Mouse (Mus musculus): ENCODE data around the gene Triobp. TPM values are rescaled to one million over a fixed set of nuclear protein-coding genes. Genes with fewer than 3 reads are reported as not detected.

Triobp gene
- polyA plus RNA-seq, 1 experiment from 2014 or later, result 42.0 TPM

DNA sequence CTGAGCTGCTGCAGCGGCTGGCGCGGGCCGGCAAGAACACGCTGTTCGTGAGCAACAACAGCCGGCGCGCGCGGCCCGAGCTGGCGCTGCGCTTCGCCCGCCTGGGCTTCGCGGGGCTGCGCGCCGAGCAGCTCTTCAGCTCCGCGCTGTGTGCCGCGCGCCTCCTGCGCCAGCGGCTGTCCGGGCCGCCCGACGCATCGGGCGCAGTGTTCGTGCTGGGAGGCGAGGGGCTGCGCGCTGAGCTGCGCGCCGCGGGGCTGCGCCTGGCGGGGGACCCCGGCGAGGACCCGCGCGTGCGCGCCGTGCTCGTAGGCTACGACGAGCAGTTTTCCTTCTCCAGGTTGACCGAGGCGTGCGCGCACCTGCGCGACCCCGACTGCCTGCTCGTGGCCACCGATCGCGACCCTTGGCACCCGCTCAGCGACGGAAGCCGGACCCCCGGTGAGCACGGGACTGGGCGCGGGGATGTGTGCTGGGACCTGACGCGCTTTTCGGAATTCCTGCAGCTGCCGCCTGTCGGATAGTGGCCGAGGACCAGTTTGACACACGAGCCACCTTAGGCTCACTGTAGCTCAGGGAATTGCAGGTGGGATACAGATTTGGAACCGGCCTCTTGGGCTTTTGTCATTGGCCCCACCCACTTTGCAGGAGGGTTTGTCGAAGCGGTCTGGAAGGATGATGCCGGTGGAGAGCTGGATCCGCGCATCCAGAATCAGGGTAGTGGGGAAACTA lies 33.3 kb upstream of the Triobp start:
- Histone ChIP-seq H3K4me2 (replicated peaks) (peak overlapping the region; percentile 97), H3K36me3 (peaks cover 16% of the 10 kb centered on the region), H3K9ac (peak overlapping the region; percentile 87), H3K27ac (peak overlapping the region; percentile 84), H3K27me3 (replicated peaks) (no peaks in the 10 kb centered on the region), H3K4me3 (peak overlapping the region; percentile 74), H3K9me3 (no peaks in the 10 kb centered on the region), H3K4me1 (peaks cover 25% of the 10 kb centered on the region)
- under 1% methylated on average over 86 of the region's 87 CpGs for WGBS
- ATAC-seq (ENCODE audit: low FRiP score, low read depth), result peak; percentile 69

DNA sequence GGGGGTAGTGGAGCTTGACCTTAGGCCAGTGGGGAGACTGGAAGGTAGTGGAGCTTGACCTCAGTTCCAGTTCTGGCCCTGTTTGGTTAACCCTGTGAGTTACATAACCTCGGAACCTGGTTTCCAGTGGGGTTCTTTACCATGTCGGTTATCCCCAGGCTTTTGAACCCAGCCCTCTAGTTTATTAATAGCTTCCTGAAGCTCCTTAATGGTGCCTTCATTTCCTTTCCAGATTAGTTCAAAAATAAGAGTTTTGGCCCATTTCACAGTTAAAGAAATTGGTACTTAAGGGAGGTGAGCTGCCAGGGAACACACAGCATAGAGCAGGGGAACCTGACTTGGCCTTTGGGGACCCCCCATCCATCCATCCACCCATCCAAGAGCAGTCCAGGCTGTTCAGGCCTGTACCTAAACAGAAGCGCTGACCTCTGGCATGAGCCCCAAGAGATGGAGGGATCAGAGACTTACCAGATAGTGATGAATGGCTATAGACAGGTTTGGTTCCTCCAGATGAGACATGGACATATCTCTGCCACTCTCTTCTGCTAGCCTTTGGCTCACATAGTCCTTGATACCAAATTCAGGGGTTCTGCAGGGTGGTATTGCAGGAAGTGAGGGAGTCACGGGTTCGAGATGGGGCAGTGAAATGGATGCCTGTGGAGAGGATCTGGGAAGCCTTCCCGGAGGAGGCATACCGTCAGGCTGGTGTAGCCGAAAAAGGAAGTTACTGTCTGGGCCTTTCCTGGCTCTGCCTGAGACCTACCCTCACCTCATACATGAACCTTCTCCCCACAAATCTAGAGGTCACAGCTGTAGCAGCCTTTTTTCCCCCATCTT lies 32.5 kb upstream of the Triobp start:
- Histone ChIP-seq H3K9ac (peak overlapping the region; percentile 87), H3K9me3 (no peaks in the 10 kb centered on the region), H3K27me3 (replicated peaks) (no peaks in the 10 kb centered on the region), H3K4me3 (peak overlapping the region; percentile 74), H3K36me3 (peaks cover 19% of the 10 kb centered on the region), H3K27ac (no peak overlapping the region), H3K4me2 (replicated peaks) (peak overlapping the region; percentile 97), H3K4me1 (peaks cover 25% of the 10 kb centered on the region)
- WGBS, result 48% methylated on average over 8 of the region's 8 CpGs
- ATAC-seq (ENCODE audit: low FRiP score, low read depth), result no peak

DNA sequence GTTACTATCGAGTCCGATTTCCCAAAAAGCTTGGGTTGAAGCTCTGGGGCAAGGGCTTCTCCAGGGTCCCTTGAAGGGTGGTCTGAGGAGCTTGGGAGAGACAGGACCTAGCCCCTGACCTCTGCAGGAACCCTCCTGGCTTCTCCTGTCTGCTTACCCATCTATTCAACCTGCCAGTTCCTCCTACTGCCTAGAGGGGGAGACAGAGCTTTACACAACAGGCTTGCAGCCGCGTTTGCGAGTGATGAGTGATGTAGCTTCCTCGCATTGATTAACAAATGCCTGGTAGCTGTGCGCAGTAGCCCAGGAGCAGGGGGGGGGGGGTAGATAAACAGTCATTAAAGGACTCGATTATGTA lies 31.9 kb upstream of the Triobp start:
- Histone ChIP-seq H3K36me3 (peaks cover 19% of the 10 kb centered on the region), H3K27me3 (replicated peaks) (no peaks in the 10 kb centered on the region), H3K9ac (peak overlapping the region; percentile 42), H3K4me3 (peak overlapping the region; percentile 74), H3K9me3 (no peaks in the 10 kb centered on the region), H3K27ac (peak overlapping the region; percentile 26; the same call in 1 of the 2 replicates), H3K4me1 (peaks cover 25% of the 10 kb centered on the region), H3K4me2 (replicated peaks) (peak overlapping the region; percentile 97)
- peak; percentile 14; the same call in 1 of the 2 replicates for ATAC-seq (ENCODE audit: low FRiP score, low read depth)
- WGBS, result 5% methylated on average over 8 of the region's 8 CpGs

DNA sequence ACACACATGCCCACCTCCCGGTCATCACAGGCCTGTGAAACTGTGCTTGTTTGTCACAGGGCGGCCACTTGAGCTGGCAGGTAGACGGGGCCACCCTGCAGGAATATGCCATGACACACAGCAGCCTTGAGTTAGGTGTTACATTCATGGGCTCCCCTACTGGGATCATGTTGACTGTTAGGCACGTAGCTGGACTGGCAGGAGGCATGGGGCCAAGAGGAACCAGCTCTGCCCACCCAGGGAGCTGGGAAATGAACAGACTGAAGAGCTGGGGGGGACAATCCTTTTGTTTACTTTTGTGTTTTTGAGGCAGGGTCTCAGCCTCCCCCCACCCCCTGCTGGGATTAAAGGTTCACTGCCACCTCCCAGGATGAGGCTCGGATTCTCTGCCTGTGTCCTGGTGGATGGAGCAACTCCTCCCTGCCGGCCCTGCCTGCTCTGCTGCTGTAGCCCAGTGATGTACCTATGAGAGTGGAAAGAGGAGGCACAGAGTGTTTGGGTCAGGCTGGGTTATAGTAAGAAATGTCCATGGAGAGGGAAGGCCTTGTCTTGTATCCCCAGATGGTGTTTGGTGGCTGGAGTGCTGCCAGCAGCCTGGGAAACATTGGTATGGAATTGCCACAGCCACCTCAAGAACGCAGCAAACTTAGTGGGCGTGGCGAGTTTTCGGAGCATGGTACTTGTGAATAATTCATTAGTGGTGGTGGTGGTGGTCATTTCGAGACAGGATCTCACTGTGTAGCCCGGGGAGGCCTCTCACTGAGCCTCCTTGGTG lies 31.3 kb upstream of the Triobp start:
- Histone ChIP-seq H3K4me1 (peaks cover 25% of the 10 kb centered on the region), H3K9me3 (no peaks in the 10 kb centered on the region), H3K4me3 (peak overlapping the region; percentile 74), H3K36me3 (peaks cover 19% of the 10 kb centered on the region), H3K27ac (peak overlapping the region; percentile 26; the same call in 1 of the 2 replicates), H3K9ac (peak overlapping the region; percentile 42), H3K4me2 (replicated peaks) (peak overlapping the region; percentile 97), H3K27me3 (replicated peaks) (no peaks in the 10 kb centered on the region)
- no peak for ATAC-seq (ENCODE audit: low FRiP score, low read depth)
- WGBS, result 46% methylated on average over 12 of the region's 12 CpGs

DNA sequence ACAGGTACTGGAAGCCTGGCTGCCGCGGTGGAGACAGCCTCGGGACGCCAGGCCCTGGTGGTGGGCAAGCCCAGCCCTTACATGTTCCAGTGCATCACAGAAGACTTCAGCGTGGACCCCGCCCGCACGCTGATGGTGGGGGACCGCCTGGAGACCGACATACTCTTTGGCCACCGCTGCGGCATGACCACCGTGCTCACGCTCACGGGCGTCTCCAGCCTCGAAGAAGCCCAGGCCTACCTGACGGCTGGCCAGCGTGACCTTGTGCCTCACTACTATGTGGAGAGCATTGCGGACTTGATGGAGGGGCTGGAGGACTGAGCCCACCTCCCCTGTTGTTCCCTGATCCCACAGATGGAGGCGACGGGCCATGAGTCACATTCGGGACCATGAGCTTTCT lies 29.4 kb upstream of the Triobp start:
- WGBS, result 95% methylated on average over 23 of the region's 23 CpGs

DNA sequence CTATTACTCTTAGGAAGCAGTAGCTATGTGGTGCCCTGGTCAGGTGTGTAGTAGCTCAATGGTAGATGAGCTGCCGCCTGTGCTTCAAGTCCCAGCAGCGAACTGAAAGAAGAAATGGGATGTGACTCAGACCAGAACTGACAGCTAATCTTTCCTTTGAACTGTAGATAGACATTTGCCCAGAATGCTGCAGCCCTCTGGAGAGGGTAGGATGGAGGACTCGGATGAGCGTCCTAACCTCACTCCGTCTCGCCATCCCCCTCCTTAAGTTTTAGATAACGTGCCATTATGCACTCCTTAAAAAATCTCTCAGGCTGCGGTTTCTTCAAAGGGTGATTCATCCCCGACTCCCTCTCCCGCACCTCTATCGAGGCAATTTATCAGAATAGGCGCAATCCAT lies 27.6 kb upstream of the Triobp start:
- no peak overlapping the region for H3K9ac ChIP-seq
- H3K4me2 ChIP-seq (replicated peaks), result no peak overlapping the region
- peaks cover 20% of the 10 kb centered on the region for H3K4me1 ChIP-seq
- no peaks in the 10 kb centered on the region for H3K27me3 ChIP-seq (replicated peaks)
- no peak overlapping the region for H3K27ac ChIP-seq
- no peaks in the 10 kb centered on the region for H3K9me3 ChIP-seq
- no peak for ATAC-seq (ENCODE audit: low FRiP score, low read depth)
- H3K4me3 ChIP-seq, result no peak overlapping the region
- 80% methylated on average over 12 of the region's 12 CpGs for WGBS
- peaks cover 19% of the 10 kb centered on the region for H3K36me3 ChIP-seq

More for the DNA sequence above, 29.4 kb upstream of the Triobp start:
- H3K4me2 ChIP-seq (replicated peaks), result no peak overlapping the region
- no peak overlapping the region for H3K9ac ChIP-seq
- H3K36me3 ChIP-seq, result peaks cover 19% of the 10 kb centered on the region
- no peaks in the 10 kb centered on the region for H3K27me3 ChIP-seq (replicated peaks)
- no peaks in the 10 kb centered on the region for H3K9me3 ChIP-seq
- no peak overlapping the region for H3K4me3 ChIP-seq
- ATAC-seq (ENCODE audit: low FRiP score, low read depth), result no peak
- no peak overlapping the region for H3K27ac ChIP-seq
- H3K4me1 ChIP-seq, result peaks cover 25% of the 10 kb centered on the region

DNA sequence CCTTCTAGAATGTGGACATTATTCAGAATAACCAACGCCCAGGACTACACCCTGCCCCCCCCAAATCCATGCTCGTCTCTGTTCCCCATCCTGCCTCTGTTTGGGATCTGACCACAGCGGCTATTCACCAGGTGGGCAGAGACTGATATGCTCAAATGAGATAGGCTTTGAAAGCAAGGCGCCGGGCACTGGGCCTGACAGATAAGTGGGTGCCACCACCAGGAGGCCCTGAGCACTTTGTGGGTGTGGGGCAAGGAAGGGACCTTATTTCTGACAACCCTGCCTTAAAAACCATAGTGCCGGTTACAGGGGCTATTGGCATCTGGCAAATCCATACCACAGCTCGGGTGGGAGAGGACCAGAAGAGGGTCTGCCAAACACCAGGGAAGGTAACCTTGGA lies 24.8 kb upstream of the Triobp start:
- no peak overlapping the region for H3K4me2 ChIP-seq (replicated peaks)
- H3K36me3 ChIP-seq, result peaks cover 15% of the 10 kb centered on the region
- H3K27ac ChIP-seq, result no peak overlapping the region
- peaks cover 24% of the 10 kb centered on the region for H3K4me1 ChIP-seq
- no peak overlapping the region for H3K4me3 ChIP-seq
- H3K9ac ChIP-seq, result no peak overlapping the region
- H3K27me3 ChIP-seq (replicated peaks), result no peaks in the 10 kb centered on the region; the same call in 1 of the 2 replicates
- no peak for ATAC-seq (ENCODE audit: low FRiP score, low read depth)
- no peaks in the 10 kb centered on the region for H3K9me3 ChIP-seq
- 87% methylated on average over 7 of the region's 7 CpGs for WGBS

DNA sequence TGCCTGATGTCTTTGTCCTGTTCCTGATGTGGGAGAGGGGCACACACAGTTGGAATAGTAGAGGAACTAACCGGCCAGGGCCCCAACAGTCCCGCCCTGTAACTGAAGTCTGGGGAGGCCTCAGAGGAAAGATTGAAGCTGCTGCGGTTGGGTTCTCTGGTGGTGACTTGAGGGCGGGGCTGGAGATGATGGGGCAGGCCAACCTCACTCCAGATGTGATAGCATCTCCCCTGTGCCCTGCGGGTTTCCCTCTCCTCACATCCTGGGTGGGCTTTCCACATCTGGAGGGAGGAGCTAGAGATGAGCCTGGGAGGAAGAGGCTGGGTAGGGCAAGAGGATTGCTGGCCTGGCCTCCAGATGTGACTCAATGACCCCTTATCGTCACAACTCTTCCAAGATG lies 23.9 kb upstream of the Triobp start:
- H3K4me1 ChIP-seq, result peaks cover 32% of the 10 kb centered on the region
- no peak for ATAC-seq (ENCODE audit: low FRiP score, low read depth)
- H3K36me3 ChIP-seq, result peaks cover 8% of the 10 kb centered on the region
- H3K4me3 ChIP-seq, result no peak overlapping the region
- no peak overlapping the region for H3K27ac ChIP-seq
- no peak overlapping the region for H3K4me2 ChIP-seq (replicated peaks)
- 74% methylated on average over 6 of the region's 6 CpGs for WGBS
- no peaks in the 10 kb centered on the region for H3K9me3 ChIP-seq
- H3K9ac ChIP-seq, result no peak overlapping the region
- H3K27me3 ChIP-seq (replicated peaks), result no peaks in the 10 kb centered on the region; the same call in 1 of the 2 replicates

DNA sequence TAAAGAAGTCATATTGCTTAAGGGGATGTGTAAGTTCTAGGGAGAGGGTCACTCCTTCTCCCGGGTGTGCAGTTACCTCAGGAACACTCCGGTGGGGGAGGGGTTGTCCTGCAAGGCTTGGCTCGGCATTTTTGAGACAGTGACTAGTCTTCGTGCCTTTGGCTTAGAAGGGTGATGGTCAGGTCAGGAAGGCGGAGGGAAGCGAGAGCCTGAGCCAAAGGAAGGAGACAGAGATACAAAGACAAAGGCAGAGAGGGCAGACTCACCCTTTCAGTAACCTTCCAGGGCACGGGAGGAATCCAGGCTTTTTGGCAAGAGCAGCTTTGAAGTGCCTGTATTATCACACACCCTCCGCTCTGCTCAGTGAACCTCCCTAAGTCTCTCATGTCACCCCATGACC lies 22.4 kb upstream of the Triobp start:
- ATAC-seq (ENCODE audit: low FRiP score, low read depth), result no peak
- Histone ChIP-seq H3K4me1 (peaks cover 32% of the 10 kb centered on the region), H3K9me3 (no peaks in the 10 kb centered on the region), H3K27ac (no peak overlapping the region), H3K36me3 (peaks cover 4% of the 10 kb centered on the region; the same call in 1 of the 2 replicates), H3K4me3 (no peak overlapping the region), H3K4me2 (replicated peaks) (no peak overlapping the region), H3K9ac (no peak overlapping the region), H3K27me3 (replicated peaks) (no peaks in the 10 kb centered on the region; the same call in 1 of the 2 replicates)
- WGBS, result 36% methylated on average over 8 of the region's 8 CpGs

DNA sequence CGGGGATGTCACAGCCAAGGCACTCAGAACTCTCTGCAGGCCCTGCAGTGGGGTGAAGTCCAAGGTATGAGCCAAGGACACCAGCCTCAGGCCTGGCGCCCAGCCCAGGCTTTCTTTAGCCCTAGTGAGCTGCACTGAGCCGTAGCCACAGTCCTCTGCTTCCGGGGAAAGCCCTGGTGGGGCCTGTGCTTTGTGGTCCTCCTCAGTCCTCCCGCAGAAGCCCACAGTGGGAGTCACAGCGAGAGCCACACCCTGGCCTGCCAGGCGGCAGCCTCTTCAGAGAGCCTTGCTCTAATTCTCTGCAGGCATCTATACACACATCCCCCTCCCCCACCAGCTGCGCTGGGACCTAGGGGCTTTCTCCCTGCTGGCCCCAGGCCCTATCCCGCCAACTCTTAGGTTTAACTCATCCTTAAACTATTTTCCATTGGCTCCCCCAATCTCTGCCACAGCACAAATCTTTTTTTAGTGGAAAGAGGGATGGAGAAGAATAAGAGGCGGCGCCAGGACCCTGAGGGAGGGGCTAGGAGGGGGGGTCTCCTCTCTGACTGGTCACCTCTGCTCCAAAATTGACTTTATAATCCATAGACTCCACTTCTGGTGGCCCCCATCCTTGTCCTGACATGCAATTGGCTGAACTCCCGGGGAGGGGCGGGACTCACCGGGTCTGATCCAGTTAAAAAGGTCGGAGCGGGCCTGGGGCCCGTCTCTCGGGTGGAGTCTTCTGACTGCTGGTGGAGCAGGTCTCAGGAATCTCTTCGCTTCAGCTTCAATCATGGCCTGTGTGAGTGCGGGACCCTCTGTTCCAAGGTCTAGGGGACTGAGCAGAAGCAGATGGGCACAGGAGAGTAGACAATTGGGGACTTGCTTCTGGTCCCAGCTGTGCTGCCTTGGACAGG lies 21.3 kb upstream of the Triobp start, which contains the start of gene Lgals1:
Gene Lgals1, plus strand, starts transcription at position 705 of the 899 bp plus-strand sequence.
- H3K9ac ChIP-seq, result peak within 1 kb of the TSS; percentile 33

More for the DNA sequence above, 21.3 kb upstream of the Triobp start, which contains the start of gene Lgals1:
- 0 out of 2 replicates have a peak, but pooled peaks cover 4% of the 10 kb centered on the region for H3K36me3 ChIP-seq
- peak; percentile 23; the same call in 1 of the 2 replicates for ATAC-seq (ENCODE audit: low FRiP score, low read depth)
- peaks cover 32% of the 10 kb centered on the region for H3K4me1 ChIP-seq
- H3K4me2 ChIP-seq (replicated peaks), result peak within 1 kb of the TSS; percentile 55
- peak within 1 kb of the TSS; percentile 22 for H3K4me3 ChIP-seq
- no peaks in the 10 kb centered on the region; the same call in 1 of the 2 replicates for H3K27me3 ChIP-seq (replicated peaks)
- H3K9me3 ChIP-seq, result no peaks in the 10 kb centered on the region
- H3K27ac ChIP-seq, result 0 out of 2 replicates have a peak within 1 kb of the TSS, but pooled peaks have one; percentile 37
- WGBS, result 6% methylated on average over 20 of the region's 20 CpGs
